Mouse (Mus musculus) layer of hippocampus, postnatal 14 days (tissue): ENCODE results near the gene Nudt10. TPM values are rescaled to one million over a fixed set of nuclear protein-coding genes. Genes with fewer than 3 reads are reported as not detected.

Experiments used
- DNase-seq, 2 experiments: peaks; one replicate each; pipeline ENCODE4 v3.0.0; 2021 to 2022; ENCODE audit warnings: low spot score in 2 of 2, mixed read lengths in 1 of 2
- long read RNA-seq, 2 experiments: library from polyadenylated mRNA; stranded (forward); transcript quantifications; one replicate each; pipeline ENCODE4 v2.0.0; 2021
- total RNA-seq, 2 experiments: library from RNA; stranded (reverse); gene quantifications; 2 replicates each; pipeline ENCODE4 v1.2.3; 2021

Nudt10 gene
- total RNA-seq = 10 to 100 TPM; 28.7 to 34.7 TPM
- long read RNA-seq, experiment 1, transcript Nudt10-201 (2 exons, 1,775 nt) = major isoform, 26 of 28 reads
- long read RNA-seq, experiment 1, partial matches to known transcripts = 2 of 28 reads
- long read RNA-seq, experiment 1, other reads (novel, unspliced or antisense) = 0 of 28 reads
- long read RNA-seq, experiment 2, transcript Nudt10-201 (2 exons, 1,775 nt) = major isoform, 45 of 51 reads
- long read RNA-seq, experiment 2, partial matches to known transcripts = 0 of 51 reads
- long read RNA-seq, experiment 2, other reads (novel, unspliced or antisense) = 6 of 51 reads

GRCm38 (mm10) chrX:6172823-6173640, at the start of gene Nudt10:
Gene Nudt10 (minus strand): TSS chrX:6173015.
- DNase-seq = peak in 1 of 2 experiments; percentile 17

GRCm38 (mm10) chrX:6172136-6172822, 536 bp downstream of the Nudt10 start:
- DNase-seq = peak in 1 of 2 experiments; percentile 9

- DNase-seq = peak in 1 of 2 experiments; percentile 3
These were observed 1.1 kb downstream of the Nudt10 start for GRCm38 (mm10) chrX:6171718-6172117.

Other genes starting within 250 kb of the Nudt10 start
- 10 to 100 TPM; 39.3 to 40.5 TPM for gene Nudt11, start 125.6 kb downstream of the Nudt10 start, total RNA-seq
- 1 to 10 TPM in 1 of 2 experiments, under 1 TPM in 1; 0.85 to 2.5 TPM for gene AU022751, start 89.6 kb downstream of the Nudt10 start, total RNA-seq
- under 1 TPM in 1 of 2 experiments, not detected in 1; 0.30 TPM for gene Bmp15, start 147.7 kb upstream of the Nudt10 start, total RNA-seq
- gene Shroom4, start 226.8 kb upstream of the Nudt10 start, total RNA-seq = 1 to 10 TPM; 6.0 to 6.6 TPM